Mouse (Mus musculus): ENCODE measurements around the gene Aars. TPM values are rescaled to one million over a fixed set of nuclear protein-coding genes. Genes with fewer than 3 reads are reported as not detected.
"Not testable (repeated sequence)": the region's sequence is repeated elsewhere in the genome, so short reads cannot be mapped to it uniquely, and the experiment has no call there.

Gene Aars
- polyA plus RNA-seq, 1 experiment from 2014 or later, result 170 TPM

GRCm38 (mm10) chr8:111066308-111066707, 33.4 kb downstream of the Aars start:
- ATAC-seq (no peak), DNase-seq (ENCODE audit: low read depth, low spot score) (no peak)
- ChIA-PET CTCF (interaction anchor here (1.2 to 1.3 kb wide), 2 partner anchors 9 to 10 kb away, joined by 3 to 4 read pairs; partner anchors contain the start of gene Exosc6), POLR2A (no interaction called here)
- peaks cover 10% of the 10 kb centered on the region for H3K27me3 ChIP-seq
- in situ Hi-C loops (cut with MboI; ENCODE audit: low pct_unique_long_range_greater_than_20kb), result no loop called here
- TF ChIP-seq CTCF (IDR thresholded peaks at IDR 0.05), result no peak

GRCm38 (mm10) chr8:111067439-111067838, 34.5 kb downstream of the Aars start:
- no peak for ATAC-seq
- no peak for DNase-seq (ENCODE audit: low read depth, low spot score)
- ChIA-PET CTCF (interaction anchor here (1.2 kb wide), 1 partner anchor 11 kb away, joined by 3 read pairs; the partner anchor contains the start of gene Exosc6), POLR2A (no interaction called here)
- H3K27me3 ChIP-seq, result peaks cover 10% of the 10 kb centered on the region
- in situ Hi-C loops (cut with MboI; ENCODE audit: low pct_unique_long_range_greater_than_20kb), result no loop called here
- no peak for TF ChIP-seq CTCF (IDR thresholded peaks at IDR 0.05)

GRCm38 (mm10) chr8:111068660-111069059, 35.7 kb downstream of the Aars start:
- in situ Hi-C loops (cut with MboI; ENCODE audit: low pct_unique_long_range_greater_than_20kb); ATAC-seq; POLR2A ChIA-PET; DNase-seq (ENCODE audit: low read depth, low spot score); CTCF ChIA-PET: not testable (repeated sequence)
- H3K27me3 ChIP-seq, result peaks cover 10% of the 10 kb centered on the region

DNA sequence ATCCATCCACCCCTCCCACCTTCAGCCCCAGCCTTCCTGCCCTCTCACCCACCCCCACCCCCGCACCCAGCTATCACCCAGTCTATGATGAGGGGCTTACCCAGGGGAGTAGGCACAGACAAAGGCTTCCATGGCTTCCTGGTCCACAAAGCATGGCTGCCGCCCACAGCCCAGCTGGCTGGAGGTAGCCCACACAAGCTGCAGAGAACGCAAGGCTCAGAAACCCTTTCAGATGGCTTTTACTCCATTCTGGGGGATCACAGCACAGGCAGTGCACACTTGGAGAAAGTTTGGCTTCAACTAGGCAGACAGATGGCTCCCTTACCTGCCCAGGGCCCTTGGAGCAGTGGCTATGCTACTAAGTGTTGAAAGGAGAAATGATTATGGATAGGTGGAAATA, 43.0 kb downstream of the Aars start:
- in situ Hi-C loops (cut with MboI; ENCODE audit: low pct_unique_long_range_greater_than_20kb), result no loop called here
- ChIA-PET CTCF (interaction anchor here (1.3 kb wide), 1 partner anchor 14 kb away, joined by 5 read pairs; no protein-coding TSS in a partner anchor), POLR2A (interaction anchor here (0.8 kb wide), 1 partner anchor 20 kb away, joined by 3 read pairs; the partner anchor contains the start of gene Exosc6)
- DNase-seq (ENCODE audit: low read depth, low spot score), result no peak
- no peak for ATAC-seq
- TF ChIP-seq CTCF (IDR thresholded peaks at IDR 0.05), result no peak
- H3K27me3 ChIP-seq, result no peaks in the 10 kb centered on the region

GRCm38 (mm10) chr8:111079461-111079860, 46.5 kb downstream of the Aars start:
- DNase-seq (ENCODE audit: low read depth, low spot score) (no peak), ATAC-seq (no peak)
- in situ Hi-C loops (cut with MboI; ENCODE audit: low pct_unique_long_range_greater_than_20kb), result no loop called here
- H3K27me3 ChIP-seq, result no peaks in the 10 kb centered on the region
- ChIA-PET POLR2A (interaction anchor here (1.3 kb wide), 1 partner anchor 52 kb away, joined by 3 read pairs; no protein-coding TSS in a partner anchor), CTCF (interaction anchor here (1.0 to 5.2 kb wide), 3 partner anchors 12 to 43 kb away, joined by 3 to 22 read pairs (median 6); partner anchors contain the start of genes Clec18a and Exosc6)
- no peak for TF ChIP-seq CTCF (IDR thresholded peaks at IDR 0.05)

- ChIA-PET CTCF (interaction anchor here (0.9 to 5.2 kb wide), 4 partner anchors 9 to 43 kb away, joined by 3 to 22 read pairs (median 5); partner anchors contain the start of genes Clec18a and Exosc6), POLR2A (interaction anchor here (0.7 to 1.3 kb wide), 3 partner anchors 11 to 53 kb away, joined by 3 to 9 read pairs (median 3); partner anchors contain the start of gene Exosc6)
- ATAC-seq, result peak; percentile 36
- DNase-seq (ENCODE audit: low read depth, low spot score), result no peak
- no peaks in the 10 kb centered on the region for H3K27me3 ChIP-seq
- no peak for TF ChIP-seq CTCF (IDR thresholded peaks at IDR 0.05)
- in situ Hi-C loops (cut with MboI; ENCODE audit: low pct_unique_long_range_greater_than_20kb), result loop anchor here (10.0 kb wide), 1 partner anchor 335 kb away; no protein-coding TSS in a partner anchor
Measured at GRCm38 (mm10) chr8:111079861-111080271, 46.9 kb downstream of the Aars start.

GRCm38 (mm10) chr8:111081580-111082258, 48.8 kb downstream of the Aars start:
- TF ChIP-seq CTCF (IDR thresholded peaks at IDR 0.05), result no peak
- DNase-seq (ENCODE audit: low read depth, low spot score) (peak; percentile 54), ATAC-seq (peak; percentile 68)
- ChIA-PET POLR2A (interaction anchor here (1.4 kb wide), 1 partner anchor 25 kb away, joined by 5 read pairs; the partner anchor contains the start of gene Exosc6), CTCF (interaction anchor here (1.0 to 5.2 kb wide), 2 partner anchors 9 to 26 kb away, joined by 3 to 22 read pairs; partner anchors contain the start of genes Clec18a and Exosc6)
- H3K27me3 ChIP-seq, result no peaks in the 10 kb centered on the region
- in situ Hi-C loops (cut with MboI; ENCODE audit: low pct_unique_long_range_greater_than_20kb), result loop anchor here (10.0 kb wide), 1 partner anchor 337 kb away; no protein-coding TSS in a partner anchor

DNA sequence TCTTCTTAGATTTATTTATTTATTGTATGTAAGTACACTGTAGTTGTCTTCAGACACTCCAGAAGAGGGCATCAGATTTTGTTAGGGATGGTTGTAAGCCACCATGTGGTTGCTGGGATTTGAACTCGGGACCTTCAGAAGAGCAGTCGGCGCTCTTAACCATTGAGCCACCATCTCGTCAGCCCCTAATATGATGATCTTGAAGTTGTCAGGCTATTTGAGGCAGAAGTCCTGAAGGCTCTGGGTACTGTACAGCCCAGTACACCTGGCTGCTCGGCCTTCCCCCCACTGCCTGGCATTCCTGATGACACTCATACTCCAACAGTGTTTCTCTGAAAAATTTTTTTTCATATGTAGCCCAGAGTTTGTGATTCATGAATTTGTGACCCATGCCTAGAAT, 51.0 kb downstream of the Aars start:
- ATAC-seq; DNase-seq (ENCODE audit: low read depth, low spot score); CTCF ChIA-PET; H3K27me3 ChIP-seq; POLR2A ChIA-PET: not testable (repeated sequence)
- in situ Hi-C loops (cut with MboI; ENCODE audit: low pct_unique_long_range_greater_than_20kb), result loop anchor here (10.0 kb wide), 1 partner anchor 339 kb away; no protein-coding TSS in a partner anchor

DNA sequence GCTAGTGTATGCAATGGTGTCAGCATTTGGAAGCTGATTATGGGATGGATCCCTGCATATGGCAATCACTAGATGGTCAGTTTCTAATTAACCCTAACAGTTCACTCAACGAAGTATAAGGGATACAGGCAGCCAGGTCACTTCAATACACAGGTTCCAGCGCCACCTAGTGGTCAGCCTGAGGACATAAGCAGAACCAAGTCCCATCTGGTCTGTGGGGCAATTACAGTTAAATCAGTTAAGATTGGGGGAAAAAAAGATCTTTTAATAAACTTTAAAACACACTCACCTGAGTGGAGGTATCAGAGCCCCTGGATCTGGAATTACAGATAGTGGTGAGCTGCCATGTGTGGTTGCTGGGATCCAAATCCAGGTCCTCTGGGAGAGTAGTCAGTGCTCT, 57.2 kb downstream of the Aars start:
- peak; percentile 82 for TF ChIP-seq CTCF (IDR thresholded peaks at IDR 0.05)
- no peak for DNase-seq (ENCODE audit: low read depth, low spot score)
- POLR2A ChIA-PET, result no interaction called here
- CTCF ChIA-PET, result interaction anchor here (0.8 to 3.2 kb wide), 7 partner anchors 9 to 87 kb away, joined by 3 to 22 read pairs (median 5); partner anchors contain the start of genes Aars and Exosc6
- in situ Hi-C loops (cut with MboI; ENCODE audit: low pct_unique_long_range_greater_than_20kb), result loop anchor here (5.0 kb wide), 1 partner anchor 33 kb away; the partner anchor contains the start of gene Exosc6
- ATAC-seq, result no peak
- no peaks in the 10 kb centered on the region for H3K27me3 ChIP-seq

DNA sequence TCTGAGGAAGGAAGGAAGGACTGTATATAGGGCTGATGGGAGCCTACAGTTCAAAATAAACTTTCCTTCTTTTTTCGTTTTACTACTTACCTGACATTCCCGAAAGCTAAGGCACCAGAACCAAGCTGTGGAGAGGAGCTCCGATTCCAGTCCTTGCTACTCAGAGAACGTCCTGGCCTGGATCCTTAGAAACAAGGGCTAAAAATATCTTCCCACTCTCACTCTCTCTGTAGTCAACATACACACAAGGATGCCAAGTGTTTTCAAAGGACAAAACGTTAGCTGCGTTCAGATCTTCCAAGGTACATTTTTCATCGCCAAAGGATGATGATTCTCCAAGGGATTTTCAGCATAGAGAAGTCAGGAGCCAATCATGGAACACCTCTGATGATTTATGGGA, 58.8 kb downstream of the Aars start:
- H3K27me3 ChIP-seq, result no peaks in the 10 kb centered on the region
- no peak for TF ChIP-seq CTCF (IDR thresholded peaks at IDR 0.05)
- no peak for DNase-seq (ENCODE audit: low read depth, low spot score)
- no peak for ATAC-seq
- ChIA-PET CTCF (interaction anchor here (0.9 to 3.2 kb wide), 6 partner anchors 11 to 58 kb away, joined by 3 to 22 read pairs (median 9); partner anchors contain the start of genes Aars and Exosc6), POLR2A (interaction anchor here (0.6 kb wide), 1 partner anchor 11 kb away, joined by 3 read pairs; no protein-coding TSS in a partner anchor)
- in situ Hi-C loops (cut with MboI; ENCODE audit: low pct_unique_long_range_greater_than_20kb), result loop anchor here (5.0 kb wide), 1 partner anchor 34 kb away; the partner anchor contains the start of gene Exosc6

DNA sequence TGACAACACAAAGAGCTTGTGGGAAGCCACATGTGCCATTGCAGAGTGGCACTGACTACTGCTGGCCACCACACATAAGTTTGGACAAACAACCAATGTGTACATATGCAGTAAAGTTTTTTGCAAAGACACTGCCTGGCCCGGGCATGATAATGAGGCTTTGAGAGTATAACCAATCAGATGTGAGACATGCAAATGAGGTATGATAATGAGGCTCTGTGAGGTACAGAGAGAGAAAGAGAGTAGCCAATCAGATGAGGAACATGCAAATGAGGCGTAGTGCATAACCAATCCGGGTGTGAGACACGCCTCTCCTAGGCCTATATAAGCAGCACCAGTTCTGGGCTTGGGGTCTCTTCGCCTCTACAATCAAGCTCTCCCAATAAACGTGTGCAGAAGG, 59.4 kb downstream of the Aars start, which contains the start of gene Clec18a:
TSS of gene Clec18a (minus strand) at position 101 of the 400 bp plus-strand sequence.
- CTCF ChIA-PET, result interaction anchor here (1.1 to 3.2 kb wide), 3 partner anchors 11 to 58 kb away, joined by 5 to 22 read pairs (median 14); partner anchors contain the start of genes Aars and Exosc6
- in situ Hi-C loops (cut with MboI; ENCODE audit: low pct_unique_long_range_greater_than_20kb), result loop anchor here (5.0 kb wide), 1 partner anchor 35 kb away; the partner anchor contains the start of gene Exosc6
- POLR2A ChIA-PET; H3K27me3 ChIP-seq; DNase-seq (ENCODE audit: low read depth, low spot score); ATAC-seq: not testable (repeated sequence)

Measured in Patski (cell line).